Mouse (Mus musculus) myocyte (in vitro differentiated cells): ENCODE measurements around the gene Nupl1. TPM values are rescaled to one million over a fixed set of nuclear protein-coding genes. Genes with fewer than 3 reads are reported as not detected.

Source experiments
- H3K27me3 ChIP-seq: one replicate; pipeline ENCODE4 v1.6.1; 2011; ENCODE audit not compliant: control insufficient read depth, insufficient read depth, insufficient read length
- H3K36me3 ChIP-seq: one replicate; pipeline ENCODE4 v1.6.1; 2011; ENCODE audit not compliant: control insufficient read depth, insufficient read depth
- H3K4me2 ChIP-seq: one replicate; pipeline ENCODE4 v1.6.1; 2011; ENCODE audit warnings: low read depth, control low read depth
- H3K4me3 ChIP-seq: one replicate; pipeline ENCODE4 v1.5.1; 2011; ENCODE audit warnings: mild to moderate bottlenecking, control low read depth, moderate library complexity
- H3K79me2 ChIP-seq: one replicate; pipeline ENCODE4 v1.6.1; 2011; ENCODE audit not compliant: control insufficient read depth, insufficient read depth
- H3ac ChIP-seq: one replicate; pipeline ENCODE4 v1.6.1; 2011; ENCODE audit not compliant: control insufficient read depth, insufficient read length
- CEBPB ChIP-seq: IDR thresholded peaks from 2 replicates; pipeline ENCODE4 v1.6.1; 2011; ENCODE audit warnings: mild to moderate bottlenecking, moderate library complexity; ENCODE audit not compliant: poor library complexity, insufficient read depth, severe bottlenecking
- E2F4 ChIP-seq: IDR thresholded peaks from one replicate; pipeline ENCODE4 v1.6.1; 2011; ENCODE audit warnings: mild to moderate bottlenecking, control low read depth, moderate library complexity; ENCODE audit not compliant: insufficient read depth
- MAX ChIP-seq: IDR thresholded peaks from one replicate; pipeline ENCODE4 v1.6.1; 2011; ENCODE audit warnings: low read depth, mild to moderate bottlenecking, control low read depth
- MYOD1 ChIP-seq, 3 experiments: IDR thresholded peaks; one replicate each; pipeline ENCODE4 v1.6.1; 2011; ENCODE audit warnings: control low read depth in 2 of 3, low read depth in 2 of 3, mild to moderate bottlenecking in 2 of 3, moderate library complexity in 1 of 3; ENCODE audit not compliant: insufficient read length in 2 of 3, control insufficient read depth in 1 of 3
- MYOG ChIP-seq, 3 experiments: IDR thresholded peaks; one replicate each; pipeline ENCODE4 v1.6.1; 2011; ENCODE audit warnings: control low read depth in 2 of 3, low read depth in 2 of 3, mild to moderate bottlenecking in 2 of 3; ENCODE audit not compliant: insufficient read length in 2 of 3, control insufficient read depth in 1 of 3, insufficient read depth in 1 of 3
- POLR2A ChIP-seq: IDR thresholded peaks from one replicate; pipeline ENCODE4 v1.6.1; 2011; ENCODE audit warnings: low read depth, mild to moderate bottlenecking, control low read depth, moderate library complexity; ENCODE audit not compliant: insufficient read length
- POLR2AphosphoS2 ChIP-seq: IDR thresholded peaks from one replicate; pipeline ENCODE4 v1.6.1; 2011; ENCODE audit warnings: low read depth, control low read depth; ENCODE audit not compliant: insufficient read length
- REST ChIP-seq: IDR thresholded peaks from one replicate; pipeline ENCODE4 v1.6.1; 2011; ENCODE audit warnings: mild to moderate bottlenecking, control low read depth, moderate library complexity; ENCODE audit not compliant: insufficient read depth, insufficient read length
- SRF ChIP-seq: IDR thresholded peaks from one replicate; pipeline ENCODE4 v1.6.1; 2011; ENCODE audit warnings: low read depth; ENCODE audit not compliant: control insufficient read depth, insufficient read length
- TCF12 ChIP-seq: IDR thresholded peaks from one replicate; pipeline ENCODE4 v1.6.1; 2011; ENCODE audit warnings: mild to moderate bottlenecking, control low read depth; ENCODE audit not compliant: poor library complexity, insufficient read depth, severe bottlenecking
- TCF3 ChIP-seq: IDR thresholded peaks from one replicate; pipeline ENCODE4 v1.6.1; 2011; ENCODE audit warnings: low read depth, control low read depth; ENCODE audit not compliant: insufficient read length
- USF1 ChIP-seq: IDR thresholded peaks from one replicate; pipeline ENCODE4 v1.6.1; 2011; ENCODE audit warnings: low read depth, mild to moderate bottlenecking, control low read depth, moderate library complexity
- polyA plus RNA-seq: library from polyadenylated mRNA; unstranded; fragments of >200 nt; fragmentation: generic; extraction: Trizol; gene quantifications from one replicate; pipeline ENCODE4 v1.2.1, GENCODE M21; 2012; ENCODE audit warnings: missing spikeins

Gene Nupl1
- polyA plus RNA-seq, 1 experiment: not detected

DNA sequence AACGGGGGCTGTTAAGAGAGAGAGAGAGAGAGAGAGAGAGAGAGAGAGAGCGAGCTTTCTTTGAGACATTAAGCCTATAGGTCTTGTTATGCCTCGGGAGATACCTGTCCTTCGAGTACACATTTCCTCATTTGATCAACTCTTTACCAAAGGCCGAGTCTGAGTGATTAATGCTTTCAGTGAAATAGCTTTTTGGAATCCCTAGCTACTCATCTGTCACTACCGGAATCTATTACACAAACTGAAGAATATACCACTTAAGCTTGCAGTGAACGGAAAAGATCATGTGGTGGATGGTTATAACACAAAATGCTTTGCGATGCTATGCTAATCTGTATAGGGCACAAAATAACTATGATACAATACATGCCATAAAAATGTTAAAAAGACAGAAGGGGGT, 865 bp downstream of the Nupl1 start:
- Histone ChIP-seq H3K79me2 (peaks cover 52% of the 10 kb centered on the region), H3ac (peak overlapping the region; percentile 82), H3K4me2 (peak overlapping the region; percentile 72), H3K4me3 (peak overlapping the region; percentile 91), H3K36me3 (no peaks in the 10 kb centered on the region), H3K27me3 (no peaks in the 10 kb centered on the region)
- TF ChIP-seq POLR2A (no peak), MAX (no peak), POLR2AphosphoS2 (no peak), TCF12 (no peak), MYOG (IDR thresholded peaks at IDR 0.05; ENCODE audit: control insufficient read depth in 1 of 3, insufficient read depth in 1 of 3, insufficient read length in 2 of 3, low read depth in 2 of 3) (no peak), TCF3 (no peak), SRF (no peak), REST (no peak), MYOD1 (IDR thresholded peaks at IDR 0.05; ENCODE audit: control insufficient read depth in 1 of 3, insufficient read length in 2 of 3, low read depth in 2 of 3) (no peak), CEBPB (no peak), E2F4 (no peak), USF1 (no peak)

DNA sequence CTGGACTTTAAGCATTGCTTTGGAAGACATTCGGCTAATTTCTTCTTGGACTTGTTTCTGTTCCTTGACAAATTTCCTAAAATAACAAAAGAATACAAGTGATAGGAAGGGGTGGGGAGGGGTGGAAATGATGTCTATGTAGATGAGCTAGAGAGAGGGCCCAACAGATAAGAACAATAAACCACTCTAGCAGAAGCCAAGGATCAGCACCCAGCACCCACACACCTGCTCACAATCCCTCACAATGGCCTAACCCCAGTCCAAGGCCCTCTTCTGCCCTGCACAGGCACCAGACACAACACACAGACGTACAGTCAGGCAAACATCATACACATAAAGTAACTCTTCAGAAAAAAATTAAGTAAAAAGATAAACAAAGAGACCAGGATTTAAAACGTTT, 12.7 kb downstream of the Nupl1 start:
- Histone ChIP-seq H3K4me3 (no peak overlapping the region), H3K36me3 (peaks cover 67% of the 10 kb centered on the region), H3K27me3 (no peaks in the 10 kb centered on the region), H3K4me2 (no peak overlapping the region), H3ac (no peak overlapping the region), H3K79me2 (no peaks in the 10 kb centered on the region)
- TF ChIP-seq TCF12 (no peak), SRF (no peak), MYOG (IDR thresholded peaks at IDR 0.05; ENCODE audit: control insufficient read depth in 1 of 3, insufficient read depth in 1 of 3, insufficient read length in 2 of 3, low read depth in 2 of 3) (no peak), E2F4 (no peak), USF1 (no peak), POLR2A (no peak), TCF3 (no peak)

DNA sequence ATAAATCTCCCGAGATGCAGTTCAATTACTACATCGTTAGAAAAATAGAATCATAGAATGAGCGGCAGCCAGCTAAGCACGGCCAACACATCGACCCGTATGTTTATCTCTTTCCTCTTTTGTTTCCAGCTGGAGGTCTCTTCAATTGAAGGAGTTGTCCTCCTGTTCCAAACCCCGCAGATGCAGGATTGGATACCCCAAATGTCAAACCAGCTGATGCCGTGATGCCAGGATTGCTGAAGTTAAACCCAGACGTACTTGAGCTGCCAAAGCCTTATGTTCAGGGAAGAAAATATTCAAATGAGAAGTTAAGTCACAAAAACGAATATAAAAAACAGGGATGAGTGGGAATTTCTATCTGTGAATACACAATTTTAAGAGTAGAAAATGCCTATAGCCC, 31.3 kb downstream of the Nupl1 start:
- H3K4me3 ChIP-seq: no peak overlapping the region
- H3K27me3 ChIP-seq: no peaks in the 10 kb centered on the region
- no peak overlapping the region for H3ac ChIP-seq
- no peak overlapping the region for H3K4me2 ChIP-seq
- peaks cover 43% of the 10 kb centered on the region for H3K36me3 ChIP-seq
- no peaks in the 10 kb centered on the region for H3K79me2 ChIP-seq
- TF ChIP-seq MAX: no peak
- no peak for TF ChIP-seq USF1
- TF ChIP-seq E2F4: no peak
- no peak for TF ChIP-seq TCF3
- TF ChIP-seq MYOD1 (IDR thresholded peaks at IDR 0.05; ENCODE audit: control insufficient read depth in 1 of 3, insufficient read length in 2 of 3, low read depth in 2 of 3): no peak
- no peak for TF ChIP-seq CEBPB

DNA sequence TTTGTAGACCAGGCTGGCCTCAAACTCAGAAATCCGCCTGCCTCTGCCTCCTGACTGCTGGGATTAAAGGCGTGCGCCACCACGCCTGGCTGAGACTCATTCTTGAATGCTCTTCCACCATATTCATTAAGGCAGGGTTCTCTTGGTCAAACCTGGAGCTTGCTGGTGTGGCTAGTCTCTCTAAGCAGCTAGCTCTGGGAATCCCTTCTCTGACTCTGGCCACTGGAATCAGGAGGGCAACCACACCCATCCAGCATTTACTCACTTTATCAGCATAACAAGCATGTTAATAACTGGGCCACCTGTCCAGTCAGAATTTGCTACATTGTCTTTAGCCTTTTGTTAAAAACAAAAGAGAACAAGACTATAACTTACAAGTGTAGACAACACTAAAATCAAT, 33.6 kb downstream of the Nupl1 start:
- H3K4me2 ChIP-seq: no peak overlapping the region

DNA sequence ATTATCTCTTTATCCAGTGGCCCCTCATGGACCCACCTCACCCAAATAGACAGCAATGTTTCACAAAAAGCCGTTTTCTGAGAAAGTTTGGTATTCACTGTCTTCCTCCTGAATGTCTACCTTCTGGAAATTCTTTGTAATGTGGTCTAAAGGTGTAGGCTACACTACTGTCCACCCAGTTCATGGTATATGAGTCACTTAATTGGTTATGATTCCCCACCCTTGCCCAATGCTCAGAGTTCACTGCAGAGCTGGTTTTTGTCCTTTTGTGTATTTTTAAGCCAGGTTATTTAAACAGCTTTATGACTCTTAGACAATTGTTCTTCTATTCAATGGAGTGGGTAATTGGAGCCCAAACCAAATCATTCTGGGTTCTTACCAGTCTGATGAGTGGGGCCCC, 35.1 kb downstream of the Nupl1 start:
- H3K27me3 ChIP-seq: no peaks in the 10 kb centered on the region
- H3K79me2 ChIP-seq: no peaks in the 10 kb centered on the region
- no peak overlapping the region for H3K4me3 ChIP-seq
- H3K36me3 ChIP-seq: peaks cover 35% of the 10 kb centered on the region
- H3ac ChIP-seq: no peak overlapping the region
- H3K4me2 ChIP-seq: no peak overlapping the region
- no peak for TF ChIP-seq REST
- TF ChIP-seq CEBPB: no peak
- no peak for TF ChIP-seq MYOG (IDR thresholded peaks at IDR 0.05; ENCODE audit: control insufficient read depth in 1 of 3, insufficient read depth in 1 of 3, insufficient read length in 2 of 3, low read depth in 2 of 3)
- no peak for TF ChIP-seq E2F4
- TF ChIP-seq TCF3: no peak
- TF ChIP-seq TCF12: no peak
- TF ChIP-seq SRF: no peak
- TF ChIP-seq USF1: no peak

More for the DNA sequence above, 33.6 kb downstream of the Nupl1 start:
- H3ac ChIP-seq: no peak overlapping the region
- H3K4me3 ChIP-seq: no peak overlapping the region
- no peaks in the 10 kb centered on the region for H3K27me3 ChIP-seq
- H3K36me3 ChIP-seq: peaks cover 43% of the 10 kb centered on the region
- TF ChIP-seq MYOD1 (IDR thresholded peaks at IDR 0.05; ENCODE audit: control insufficient read depth in 1 of 3, insufficient read length in 2 of 3, low read depth in 2 of 3) (no peak), REST (no peak), MAX (no peak), MYOG (IDR thresholded peaks at IDR 0.05; ENCODE audit: control insufficient read depth in 1 of 3, insufficient read depth in 1 of 3, insufficient read length in 2 of 3, low read depth in 2 of 3) (no peak), TCF12 (no peak), CEBPB (no peak), TCF3 (no peak), USF1 (no peak), E2F4 (no peak), SRF (no peak), POLR2A (no peak)
- H3K79me2 ChIP-seq: no peaks in the 10 kb centered on the region
